Mouse (Mus musculus): ENCODE measurements around the gene Ggct. TPM values are rescaled to one million over a fixed set of nuclear protein-coding genes. Genes with fewer than 3 reads are reported as not detected.

Gene Ggct
- polyA plus RNA-seq, 1 experiment from 2014 or later: 10.8 TPM

- no peaks in the 10 kb centered on the region for H3K36me3 ChIP-seq (ENCODE audit: control insufficient read depth, insufficient read depth, low read length)
- H3K4me1 ChIP-seq (ENCODE audit: control insufficient read depth, insufficient read depth, low read length): peaks cover 6% of the 10 kb centered on the region
- no peak overlapping the region for H3K27ac ChIP-seq (ENCODE audit: low read length)
- 83% methylated on average over 2 of the region's 2 CpGs for WGBS
- no peak for ATAC-seq (ENCODE audit: insufficient read depth, low FRiP score)
- no peak overlapping the region for H3K4me2 ChIP-seq (ENCODE audit: low read depth, low read length)
- no peaks in the 10 kb centered on the region for H3K9me3 ChIP-seq (replicated peaks; ENCODE audit: control insufficient read depth, low read length)
- H3K4me3 ChIP-seq (replicated peaks; ENCODE audit: low read length): no peak overlapping the region
- H3K27me3 ChIP-seq (ENCODE audit: control insufficient read depth, insufficient read depth, low read length): no peaks in the 10 kb centered on the region
- no peak overlapping the region for H3K9ac ChIP-seq (ENCODE audit: low read length)
Observed at GRCm38 (mm10) chr6:55018417-55018816, 25.7 kb upstream of the Ggct start.

- Histone ChIP-seq H3K27ac (ENCODE audit: low read length) (no peak overlapping the region), H3K4me3 (replicated peaks; ENCODE audit: low read length) (no peak overlapping the region), H3K9ac (ENCODE audit: low read length) (no peak overlapping the region), H3K4me2 (ENCODE audit: low read depth, low read length) (peak overlapping the region; percentile 25), H3K36me3 (ENCODE audit: control insufficient read depth, insufficient read depth, low read length) (no peaks in the 10 kb centered on the region), H3K9me3 (replicated peaks; ENCODE audit: control insufficient read depth, low read length) (no peaks in the 10 kb centered on the region), H3K27me3 (ENCODE audit: control insufficient read depth, insufficient read depth, low read length) (no peaks in the 10 kb centered on the region), H3K4me1 (ENCODE audit: control insufficient read depth, insufficient read depth, low read length) (peaks cover 6% of the 10 kb centered on the region)
- peak; percentile 57; the same call in 1 of the 2 replicates for ATAC-seq (ENCODE audit: insufficient read depth, low FRiP score)
- 25% methylated on average over 15 of the region's 15 CpGs for whole genome bisulfite sequencing
Observed at GRCm38 (mm10) chr6:55016710-55017583, 24.2 kb upstream of the Ggct start.

GRCm38 (mm10) chr6:55016236-55016635, 23.5 kb upstream of the Ggct start:
- Histone ChIP-seq H3K27ac (ENCODE audit: low read length) (no peak overlapping the region), H3K4me3 (replicated peaks; ENCODE audit: low read length) (no peak overlapping the region), H3K9ac (ENCODE audit: low read length) (no peak overlapping the region), H3K36me3 (ENCODE audit: control insufficient read depth, insufficient read depth, low read length) (no peaks in the 10 kb centered on the region), H3K4me2 (ENCODE audit: low read depth, low read length) (no peak overlapping the region), H3K9me3 (replicated peaks; ENCODE audit: control insufficient read depth, low read length) (no peaks in the 10 kb centered on the region), H3K27me3 (ENCODE audit: control insufficient read depth, insufficient read depth, low read length) (no peaks in the 10 kb centered on the region), H3K4me1 (ENCODE audit: control insufficient read depth, insufficient read depth, low read length) (peaks cover 6% of the 10 kb centered on the region)
- peak; percentile 52; the same call in 1 of the 2 replicates for ATAC-seq (ENCODE audit: insufficient read depth, low FRiP score)
- 11% methylated on average over 5 of the region's 5 CpGs for WGBS

- WGBS: 88% methylated on average over 3 of the region's 3 CpGs
- H3K27me3 ChIP-seq (ENCODE audit: control insufficient read depth, insufficient read depth, low read length): no peaks in the 10 kb centered on the region
- no peaks in the 10 kb centered on the region for H3K36me3 ChIP-seq (ENCODE audit: control insufficient read depth, insufficient read depth, low read length)
- no peak overlapping the region for H3K9ac ChIP-seq (ENCODE audit: low read length)
- H3K4me3 ChIP-seq (replicated peaks; ENCODE audit: low read length): no peak overlapping the region
- H3K27ac ChIP-seq (ENCODE audit: low read length): no peak overlapping the region
- peaks cover 6% of the 10 kb centered on the region for H3K4me1 ChIP-seq (ENCODE audit: control insufficient read depth, insufficient read depth, low read length)
- no peak for ATAC-seq (ENCODE audit: insufficient read depth, low FRiP score)
- no peak overlapping the region for H3K4me2 ChIP-seq (ENCODE audit: low read depth, low read length)
- no peaks in the 10 kb centered on the region for H3K9me3 ChIP-seq (replicated peaks; ENCODE audit: control insufficient read depth, low read length)
Observed at GRCm38 (mm10) chr6:55014184-55014583, 21.4 kb upstream of the Ggct start.

GRCm38 (mm10) chr6:55012516-55012915, 19.8 kb upstream of the Ggct start:
- no peak overlapping the region for H3K4me2 ChIP-seq (ENCODE audit: low read depth, low read length)
- no peaks in the 10 kb centered on the region for H3K9me3 ChIP-seq (replicated peaks; ENCODE audit: control insufficient read depth, low read length)
- no peak overlapping the region for H3K4me3 ChIP-seq (replicated peaks; ENCODE audit: low read length)
- WGBS: 58% methylated on average over 7 of the region's 7 CpGs
- H3K36me3 ChIP-seq (ENCODE audit: control insufficient read depth, insufficient read depth, low read length): no peaks in the 10 kb centered on the region
- H3K27ac ChIP-seq (ENCODE audit: low read length): no peak overlapping the region
- no peaks in the 10 kb centered on the region for H3K27me3 ChIP-seq (ENCODE audit: control insufficient read depth, insufficient read depth, low read length)
- ATAC-seq (ENCODE audit: insufficient read depth, low FRiP score): no peak
- H3K9ac ChIP-seq (ENCODE audit: low read length): no peak overlapping the region
- H3K4me1 ChIP-seq (ENCODE audit: control insufficient read depth, insufficient read depth, low read length): peaks cover 6% of the 10 kb centered on the region

- no peak overlapping the region for H3K4me2 ChIP-seq (ENCODE audit: low read depth, low read length)
- no peaks in the 10 kb centered on the region for H3K27me3 ChIP-seq (ENCODE audit: control insufficient read depth, insufficient read depth, low read length)
Observed at GRCm38 (mm10) chr6:55010330-55011091, 17.8 kb upstream of the Ggct start.

GRCm38 (mm10) chr6:55009391-55010230, 16.9 kb upstream of the Ggct start:
- Histone ChIP-seq H3K9me3 (replicated peaks; ENCODE audit: control insufficient read depth, low read length) (no peaks in the 10 kb centered on the region), H3K9ac (ENCODE audit: low read length) (no peak overlapping the region), H3K27me3 (ENCODE audit: control insufficient read depth, insufficient read depth, low read length) (no peaks in the 10 kb centered on the region), H3K36me3 (ENCODE audit: control insufficient read depth, insufficient read depth, low read length) (no peaks in the 10 kb centered on the region), H3K4me3 (replicated peaks; ENCODE audit: low read length) (peak overlapping the region; percentile 12; the same call in 1 of the 2 replicates), H3K4me1 (ENCODE audit: control insufficient read depth, insufficient read depth, low read length) (no peaks in the 10 kb centered on the region), H3K4me2 (ENCODE audit: low read depth, low read length) (peak overlapping the region; percentile 39), H3K27ac (ENCODE audit: low read length) (peak overlapping the region; percentile 63; the same call in 1 of the 2 replicates)
- peak; percentile 76; the same call in 1 of the 2 replicates for ATAC-seq (ENCODE audit: insufficient read depth, low FRiP score)
- WGBS: 30% methylated on average over 16 of the region's 16 CpGs

More at GRCm38 (mm10) chr6:55010330-55011091, 17.8 kb upstream of the Ggct start:
- Histone ChIP-seq H3K36me3 (ENCODE audit: control insufficient read depth, insufficient read depth, low read length) (no peaks in the 10 kb centered on the region), H3K9me3 (replicated peaks; ENCODE audit: control insufficient read depth, low read length) (no peaks in the 10 kb centered on the region), H3K4me1 (ENCODE audit: control insufficient read depth, insufficient read depth, low read length) (no peaks in the 10 kb centered on the region), H3K9ac (ENCODE audit: low read length) (no peak overlapping the region), H3K27ac (ENCODE audit: low read length) (no peak overlapping the region), H3K4me3 (replicated peaks; ENCODE audit: low read length) (no peak overlapping the region)
- 51% methylated on average over 4 of the region's 4 CpGs for WGBS
- no peak for ATAC-seq (ENCODE audit: insufficient read depth, low FRiP score)

GRCm38 (mm10) chr6:55008401-55008800, 15.7 kb upstream of the Ggct start:
- WGBS: 84% methylated on average over 8 of the region's 8 CpGs
- ATAC-seq (ENCODE audit: insufficient read depth, low FRiP score): no peak

More at GRCm38 (mm10) chr6:55008401-55008800, 15.7 kb upstream of the Ggct start:
- Histone ChIP-seq H3K9ac (ENCODE audit: low read length) (no peak overlapping the region), H3K27ac (ENCODE audit: low read length) (no peak overlapping the region), H3K4me3 (replicated peaks; ENCODE audit: low read length) (no peak overlapping the region), H3K36me3 (ENCODE audit: control insufficient read depth, insufficient read depth, low read length) (no peaks in the 10 kb centered on the region), H3K9me3 (replicated peaks; ENCODE audit: control insufficient read depth, low read length) (no peaks in the 10 kb centered on the region), H3K4me1 (ENCODE audit: control insufficient read depth, insufficient read depth, low read length) (no peaks in the 10 kb centered on the region), H3K4me2 (ENCODE audit: low read depth, low read length) (no peak overlapping the region), H3K27me3 (ENCODE audit: control insufficient read depth, insufficient read depth, low read length) (no peaks in the 10 kb centered on the region)
